Mouse (Mus musculus) inflammation-experienced regulatory T-cells, adult 6 months (primary cell): ENCODE data around the gene Kdsr. TPM values are rescaled to one million over a fixed set of nuclear protein-coding genes. Genes with fewer than 3 reads are reported as not detected.
"Not testable (repeated sequence)": the region's sequence is repeated elsewhere in the genome, so short reads cannot be mapped to it uniquely, and the experiment has no call there.

Experiments used
- ATAC-seq: one replicate; pipeline ENCODE4 v1.8.0; 2017
- polyA plus RNA-seq, 3 experiments: library from polyadenylated mRNA; unstranded; fragments of 100-300 nt; shearing (Covaris generic); gene quantifications; one replicate each; pipeline ENCODE4 v1.2.1; 2017

The Kdsr gene
- polyA plus RNA-seq, 3 experiments from 2014 or later: 23.5 to 28.7 (median 24.2) TPM

DNA sequence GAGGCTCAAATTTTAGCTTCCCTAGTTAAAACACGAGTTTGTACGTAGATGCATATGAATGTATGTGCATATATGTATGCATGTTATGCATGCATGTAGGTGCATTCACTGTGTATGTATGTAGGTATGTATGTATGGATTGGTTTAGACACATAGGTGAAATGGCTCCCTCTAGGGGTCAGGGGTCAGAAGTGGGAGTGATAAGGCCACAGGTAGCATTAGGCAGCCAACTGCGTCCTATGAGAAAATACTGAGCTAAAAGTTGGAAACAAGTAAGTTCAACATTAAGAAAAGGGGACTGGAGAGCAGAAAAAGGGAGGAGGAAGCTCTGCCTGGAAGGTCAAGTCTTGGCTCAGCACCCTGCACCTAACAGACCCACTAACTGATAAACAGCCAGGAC lies 21.4 kb downstream of the Kdsr start:
- ATAC-seq: peak; percentile 71

DNA sequence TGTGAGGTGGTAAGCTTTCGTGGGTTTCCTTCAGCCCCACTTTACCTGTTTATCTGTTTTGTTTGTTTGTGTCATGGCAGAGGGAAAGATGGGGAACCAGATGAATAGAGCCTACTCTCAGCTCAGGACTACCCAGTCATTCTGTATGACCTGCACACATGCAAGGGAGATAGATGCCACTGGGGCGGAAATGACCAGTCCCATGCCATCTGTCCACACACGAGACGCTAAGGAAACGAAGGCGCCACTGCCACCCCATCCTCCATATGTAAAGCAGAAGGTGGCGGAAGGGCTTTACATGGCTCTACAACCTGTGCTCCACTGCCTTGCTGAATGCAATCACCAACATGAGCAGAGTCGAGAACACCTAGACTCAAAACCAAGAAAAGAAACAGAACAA lies 23.3 kb downstream of the Kdsr start:
- no peak for ATAC-seq

DNA sequence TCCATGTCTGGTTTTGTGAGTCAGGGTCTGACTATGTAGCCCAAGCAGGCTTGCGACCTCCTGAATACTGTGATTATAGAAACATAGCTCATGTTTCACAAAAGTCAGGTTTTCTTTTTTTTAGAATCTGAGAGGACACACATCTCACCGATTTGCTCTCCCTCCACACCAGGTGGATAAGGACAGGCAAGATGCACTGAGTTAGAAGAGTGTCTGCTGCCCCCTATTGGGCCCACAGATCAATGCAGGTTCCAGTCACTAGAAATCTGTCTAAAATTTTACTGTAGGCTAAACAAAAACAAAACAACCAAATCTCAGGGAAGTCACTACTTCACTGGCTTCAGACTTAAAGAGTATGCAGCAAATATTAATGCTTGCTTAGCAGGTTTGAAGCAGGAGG lies 23.9 kb downstream of the Kdsr start:
- ATAC-seq: peak; percentile 71

DNA sequence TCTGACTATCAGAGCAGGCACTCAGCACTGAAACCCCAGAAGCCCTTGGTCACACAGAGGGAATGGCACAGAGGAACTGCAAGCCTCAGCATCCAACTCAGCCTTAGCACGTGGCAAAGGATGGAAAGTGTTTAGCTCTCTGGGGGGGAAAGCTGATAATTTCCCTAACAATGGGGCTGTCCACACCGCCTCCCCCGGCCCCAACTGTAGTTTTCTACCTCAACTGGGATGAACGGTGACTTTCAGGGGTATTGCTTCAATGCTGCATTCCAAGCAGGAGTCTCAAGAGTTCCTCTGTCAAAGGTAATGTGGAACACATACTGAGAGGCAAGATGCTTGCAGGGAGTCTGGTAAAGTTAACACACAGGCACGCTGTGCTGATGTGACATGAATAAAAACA lies 37.5 kb downstream of the Kdsr start:
- no peak for ATAC-seq

DNA sequence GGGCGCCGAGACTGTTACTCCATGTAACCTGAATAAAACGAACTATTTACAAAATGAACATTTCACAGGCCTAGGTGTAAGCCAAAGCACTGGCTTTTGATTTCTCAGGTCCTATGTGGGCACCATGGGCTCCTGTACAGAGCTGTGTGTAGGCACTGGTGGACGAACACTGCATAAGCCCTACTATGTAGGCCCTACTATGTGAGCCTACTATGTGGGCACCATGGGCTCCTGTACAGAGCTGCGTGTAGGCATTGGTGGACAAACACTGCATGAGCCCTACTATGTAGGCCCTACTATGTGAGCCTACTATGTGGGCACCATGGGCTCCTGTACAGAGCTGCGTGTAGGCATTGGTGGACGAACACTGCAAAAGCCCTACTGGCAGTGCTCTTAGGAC lies 41.8 kb downstream of the Kdsr start:
- not testable (repeated sequence) for ATAC-seq

DNA sequence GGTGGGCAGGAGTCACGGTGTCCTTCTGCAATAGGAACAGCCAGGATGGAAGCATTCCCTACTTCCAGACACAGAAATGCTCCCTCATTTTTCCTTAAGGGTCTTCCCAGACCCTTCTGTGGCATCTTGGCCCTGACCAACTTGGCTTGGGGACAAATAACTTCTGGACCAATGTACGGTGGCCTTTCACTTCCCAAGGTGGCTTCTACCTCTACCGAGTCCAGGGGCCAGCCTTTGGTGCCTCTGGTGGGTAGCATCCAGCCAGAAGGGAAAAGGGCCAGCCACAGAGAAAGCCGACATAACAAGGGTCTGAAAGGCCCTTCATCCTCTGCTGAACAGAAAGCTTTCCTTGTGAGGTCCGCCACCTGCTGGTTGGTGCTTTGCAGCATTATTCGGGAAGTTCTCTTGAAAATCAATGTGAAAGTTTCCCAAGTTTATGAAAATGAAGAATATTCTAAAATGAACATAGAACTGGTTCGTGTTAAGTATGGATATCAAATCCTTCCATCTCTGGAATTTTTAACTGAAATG lies 42.4 kb downstream of the Kdsr start:
- no peak for ATAC-seq

DNA sequence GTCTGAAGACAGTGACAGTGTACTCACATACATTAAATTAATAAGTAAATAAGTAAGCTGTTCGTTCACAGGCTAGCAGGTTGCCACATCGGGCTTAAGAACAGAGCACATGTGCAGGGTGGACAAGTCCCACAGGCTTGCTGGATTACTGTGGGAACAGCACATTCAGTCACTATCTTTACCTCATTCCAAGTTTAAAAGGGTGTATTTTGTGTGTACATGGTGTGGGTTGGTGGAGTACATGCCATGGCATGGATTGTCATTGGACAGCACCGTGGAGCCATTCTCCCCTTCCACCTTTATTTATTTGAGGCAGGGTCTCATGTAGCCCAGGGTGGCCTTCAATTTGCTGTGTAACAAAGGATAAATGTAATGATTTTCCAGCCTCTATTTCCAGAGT lies 43.4 kb downstream of the Kdsr start:
- no peak for ATAC-seq

DNA sequence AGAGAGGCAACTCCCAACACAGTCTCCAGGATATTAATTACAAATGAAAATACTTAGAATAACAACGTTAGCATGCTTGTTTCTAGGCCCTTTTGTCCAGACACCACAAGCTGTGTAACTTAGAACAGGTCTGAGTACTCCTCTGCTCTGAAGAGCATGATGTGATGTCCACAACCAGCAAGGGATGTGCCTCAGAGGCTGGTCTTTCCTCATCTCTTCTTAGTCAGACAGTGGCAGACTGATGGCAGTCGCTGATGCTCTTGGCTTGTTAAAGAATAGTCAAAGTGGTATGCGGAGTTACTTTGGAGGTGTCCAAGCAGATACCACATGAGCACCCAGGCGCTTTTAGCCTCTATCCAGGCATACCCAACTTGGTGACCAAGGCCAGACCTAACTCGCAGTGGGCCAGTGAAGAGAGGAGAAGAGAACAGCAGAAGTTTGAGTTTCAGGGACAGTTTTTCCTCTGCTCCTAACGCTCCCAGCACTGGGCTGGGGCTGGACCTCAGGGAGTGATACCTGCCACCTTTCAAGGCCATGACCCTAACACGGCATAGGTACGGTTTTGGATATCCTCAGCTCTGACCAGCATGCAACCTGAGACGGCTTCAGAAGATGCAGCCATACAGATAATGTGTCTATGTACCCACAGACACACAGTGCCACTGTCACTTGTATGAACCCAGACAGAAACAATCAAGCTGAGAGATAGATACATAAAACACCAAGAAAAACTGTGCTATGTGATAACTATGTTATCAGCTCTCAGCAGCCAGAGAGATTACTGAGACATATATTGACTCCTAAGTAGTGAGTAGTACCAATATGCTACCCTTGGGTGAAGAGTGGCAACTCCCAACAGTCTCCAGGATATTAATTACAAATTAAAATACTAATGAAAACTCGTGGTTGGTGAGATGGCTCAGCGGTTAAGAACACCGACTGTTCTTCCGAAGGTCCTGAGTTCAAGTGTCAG lies 44.1 kb downstream of the Kdsr start:
- ATAC-seq: no peak

DNA sequence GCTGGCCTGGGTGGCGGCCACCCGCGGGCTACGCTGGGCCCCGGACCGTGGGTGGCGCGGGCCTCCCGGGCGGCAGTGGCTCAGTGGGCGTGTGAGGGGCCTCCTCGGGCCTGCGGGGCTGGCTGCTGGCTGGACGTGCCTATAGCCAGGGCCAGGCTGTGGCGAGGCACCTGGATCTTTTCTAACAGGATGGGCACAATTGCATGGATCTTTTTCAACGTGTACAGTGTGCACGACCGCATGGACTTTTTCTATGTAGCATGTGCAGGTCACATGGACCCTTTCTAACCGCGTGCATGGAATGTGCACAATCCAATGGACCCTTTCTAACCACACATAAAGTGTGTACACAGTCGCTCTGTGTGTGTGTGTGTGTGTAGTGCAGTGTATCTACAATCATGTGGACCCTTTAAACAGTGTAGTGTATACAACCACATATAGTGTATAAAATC lies 45.0 kb downstream of the Kdsr start:
- ATAC-seq: peak; percentile 10

DNA sequence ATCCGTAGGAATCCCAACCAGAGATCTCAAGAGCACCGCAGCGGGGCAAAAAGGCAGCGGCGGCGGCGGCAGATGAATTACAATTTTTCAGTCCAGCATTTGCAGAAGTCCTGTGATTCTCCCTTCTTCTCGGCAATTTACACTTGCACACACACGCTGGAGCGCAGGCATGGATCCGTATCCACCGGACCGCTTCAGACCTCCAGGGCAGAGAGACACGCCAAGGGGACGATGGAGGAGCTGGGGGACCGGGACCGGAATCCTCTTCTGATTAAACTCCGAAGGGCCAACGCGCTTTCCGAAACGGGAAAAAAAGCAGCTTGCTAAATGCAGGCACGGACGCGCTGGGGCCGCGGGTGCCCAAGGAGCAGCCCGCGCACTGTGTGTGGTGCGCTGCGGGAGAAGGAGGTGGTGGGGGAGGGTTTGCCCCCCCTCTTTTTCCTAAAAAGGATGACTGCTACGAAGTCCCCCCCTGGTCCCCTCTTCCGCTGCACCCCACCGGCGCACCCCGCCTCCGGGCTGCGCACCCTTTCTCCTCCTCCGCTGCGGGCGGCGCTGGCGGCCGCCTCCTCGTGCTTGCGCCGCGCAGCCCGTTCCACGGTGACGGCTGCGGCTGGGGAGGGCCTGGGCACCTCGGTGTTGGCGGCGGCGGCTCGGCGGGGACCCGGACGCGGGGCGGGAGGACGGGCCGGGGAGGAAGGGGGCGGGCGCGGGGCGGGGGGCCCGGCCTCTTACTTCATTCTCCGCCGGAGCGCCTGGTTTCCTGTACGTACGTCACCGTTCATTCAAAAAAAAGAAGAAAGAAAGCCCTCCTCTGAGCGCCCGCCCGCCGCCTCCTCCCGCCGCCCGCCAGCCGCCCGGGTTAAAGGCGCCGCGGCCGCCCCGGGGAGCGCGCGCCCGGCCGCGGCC lies 45.7 kb downstream of the Kdsr start, which contains the start of gene Bcl2:
Gene Bcl2, minus strand, starts transcription at position 654 of the 909 bp plus-strand sequence.
- ATAC-seq: peak; percentile 67

DNA sequence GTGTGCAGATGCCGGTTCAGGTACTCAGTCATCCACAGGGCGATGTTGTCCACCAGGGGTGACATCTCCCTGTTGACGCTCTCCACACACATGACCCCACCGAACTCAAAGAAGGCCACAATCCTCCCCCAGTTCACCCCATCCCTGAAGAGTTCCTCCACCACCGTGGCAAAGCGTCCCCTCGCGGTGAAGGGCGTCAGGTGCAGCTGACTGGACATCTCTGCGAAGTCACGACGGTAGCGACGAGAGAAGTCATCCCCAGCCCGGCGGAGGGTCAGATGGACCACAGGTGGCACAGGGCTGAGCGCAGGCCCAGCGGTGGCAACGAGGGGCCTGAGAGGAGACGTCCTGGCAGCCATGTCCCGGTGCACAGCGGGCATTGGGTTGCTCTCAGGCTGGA lies 47.2 kb downstream of the Kdsr start:
- ATAC-seq: peak; percentile 48

DNA sequence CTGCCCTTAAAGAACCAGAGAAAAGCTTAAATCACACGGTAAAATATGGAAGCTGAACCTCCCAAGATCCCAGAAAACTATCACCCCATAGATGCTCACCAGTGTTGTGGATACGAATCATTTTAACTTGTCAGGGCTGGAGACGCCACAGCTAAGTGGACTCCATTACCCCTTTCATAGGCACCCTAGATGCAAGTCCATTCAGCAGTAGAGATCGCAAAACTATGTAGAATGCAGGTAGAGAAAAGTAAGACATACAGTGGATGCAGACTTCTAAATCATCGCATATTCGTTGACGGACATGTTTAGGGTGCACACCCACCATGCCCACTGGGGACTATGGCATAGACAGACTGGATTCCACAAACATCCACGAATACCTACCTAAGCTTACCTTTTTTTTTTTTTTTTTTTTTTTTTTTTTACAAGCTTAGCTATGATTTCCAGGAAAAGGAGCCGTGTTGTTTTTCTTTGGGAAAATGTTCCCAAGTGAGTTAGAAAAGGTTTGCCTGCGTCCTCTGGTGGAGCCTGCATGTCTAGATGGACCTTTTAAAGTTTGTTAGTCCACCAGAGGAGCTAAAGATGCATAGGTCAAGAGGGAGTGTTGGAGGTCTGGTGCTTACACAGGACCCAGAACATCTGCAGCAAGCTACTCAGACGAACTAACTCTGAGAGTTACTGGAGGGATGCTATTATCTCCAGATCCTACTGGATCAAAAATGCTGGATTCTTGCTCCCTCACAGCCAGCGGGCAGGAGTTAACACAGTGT lies 48.0 kb downstream of the Kdsr start:
- no peak for ATAC-seq

DNA sequence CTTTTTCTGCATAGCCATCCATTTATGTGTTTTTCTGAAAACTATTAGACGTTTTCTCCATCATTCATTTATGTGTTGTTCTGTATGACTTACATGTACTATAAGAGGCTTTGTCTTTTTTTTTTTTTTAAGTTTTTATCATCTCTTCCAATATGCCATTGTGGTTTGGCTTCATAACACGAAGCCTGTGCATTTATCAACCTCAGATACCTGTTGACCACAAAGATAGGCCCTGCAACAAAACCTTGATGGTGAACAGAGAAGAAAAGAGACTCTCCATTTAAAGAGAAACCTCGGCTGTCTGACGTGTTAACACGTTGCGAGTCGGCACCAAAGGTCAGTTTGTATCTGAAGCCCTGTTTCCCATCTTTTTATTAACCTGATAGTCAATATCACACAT lies 49.3 kb downstream of the Kdsr start:
- ATAC-seq: no peak

DNA sequence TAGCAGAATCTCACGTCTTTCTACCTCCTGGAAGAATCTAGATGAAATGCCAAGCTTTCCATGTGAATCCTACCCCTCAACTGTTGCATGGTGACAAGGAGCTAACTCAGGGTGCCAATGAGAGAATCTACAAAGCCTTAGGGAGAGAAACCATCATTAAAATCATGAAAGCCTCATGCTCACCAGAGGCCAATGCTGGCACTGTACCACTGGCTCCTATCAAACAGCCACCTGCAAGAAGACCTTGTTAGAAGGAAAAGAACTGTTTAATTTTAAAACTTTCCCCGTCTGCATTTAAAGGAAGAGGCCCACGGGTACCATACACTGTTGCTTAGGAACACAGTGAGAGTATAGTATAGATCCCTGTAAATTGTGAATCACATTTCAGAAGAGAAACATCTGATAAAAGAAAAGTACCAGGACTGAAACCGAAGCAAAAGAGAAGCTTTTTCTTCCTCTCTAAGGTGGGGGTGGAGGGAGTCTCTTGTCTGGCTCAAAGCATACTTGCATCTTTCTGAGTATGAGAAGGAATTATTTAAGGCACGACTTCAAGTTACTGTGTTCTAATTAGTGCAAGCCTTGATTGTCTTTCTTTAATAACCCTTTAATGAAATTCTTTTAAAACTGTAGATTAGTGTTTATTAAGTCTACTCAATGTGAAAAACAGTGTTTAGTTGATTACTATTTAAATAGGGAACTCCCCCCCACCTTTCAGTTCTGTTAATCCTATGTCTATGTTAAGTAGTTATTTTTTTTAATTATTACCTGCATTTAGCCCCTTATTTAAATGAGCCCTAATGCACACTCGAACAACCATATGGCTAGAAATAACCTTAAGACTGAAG lies 52.3 kb downstream of the Kdsr start:
- ATAC-seq: peak; percentile 6

DNA sequence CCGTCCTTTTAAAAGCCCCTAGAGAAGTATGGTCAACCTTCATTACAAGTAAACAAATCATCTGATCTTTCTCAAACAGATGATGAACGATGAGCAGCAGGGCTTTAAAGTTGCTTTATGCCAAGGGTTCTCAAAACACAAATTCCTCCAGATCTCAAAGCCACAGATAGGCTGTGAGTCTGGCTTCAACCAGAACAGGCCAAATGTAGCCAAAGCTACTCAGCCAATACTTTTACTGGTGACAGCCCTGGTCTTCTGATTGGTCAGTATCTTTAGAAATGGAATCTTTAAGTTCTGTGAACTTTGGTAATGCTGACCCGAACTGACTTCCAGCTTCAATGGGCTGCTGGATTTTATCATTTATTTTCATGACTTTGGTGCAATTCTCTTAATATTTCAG lies 56.3 kb downstream of the Kdsr start:
- no peak for ATAC-seq

DNA sequence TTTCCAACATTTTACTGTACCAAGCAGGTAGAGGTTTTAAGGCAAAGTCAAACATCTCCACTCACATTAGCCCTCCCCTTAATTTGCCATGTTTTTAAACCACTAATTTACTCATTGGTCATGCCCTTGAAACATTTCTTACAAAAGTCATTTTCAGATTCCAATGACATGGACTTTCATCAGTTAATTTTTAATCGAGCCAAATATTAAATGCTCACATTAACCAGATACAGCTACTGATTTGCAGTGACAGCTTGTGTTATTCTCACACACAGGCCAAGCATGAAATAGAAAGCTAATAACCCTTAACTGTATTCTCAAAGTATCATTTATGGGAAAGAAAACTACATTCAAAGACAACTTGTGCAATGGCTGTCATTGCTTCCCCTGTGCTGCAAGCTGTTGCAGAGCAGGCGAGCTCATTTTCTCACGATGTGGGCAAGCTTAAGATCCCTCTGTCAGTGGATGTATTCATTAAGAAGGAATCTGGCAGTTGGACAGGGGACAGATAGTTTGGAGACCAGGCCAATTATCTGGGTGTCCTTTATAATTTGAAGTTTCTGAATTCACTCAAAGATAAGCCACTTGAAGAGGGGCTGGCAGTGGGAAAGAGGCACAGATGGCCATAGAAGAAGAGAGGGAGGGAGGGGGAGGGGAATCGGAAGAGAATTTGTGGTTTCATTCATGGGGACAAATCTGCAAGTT lies 56.9 kb downstream of the Kdsr start:
- no peak for ATAC-seq

DNA sequence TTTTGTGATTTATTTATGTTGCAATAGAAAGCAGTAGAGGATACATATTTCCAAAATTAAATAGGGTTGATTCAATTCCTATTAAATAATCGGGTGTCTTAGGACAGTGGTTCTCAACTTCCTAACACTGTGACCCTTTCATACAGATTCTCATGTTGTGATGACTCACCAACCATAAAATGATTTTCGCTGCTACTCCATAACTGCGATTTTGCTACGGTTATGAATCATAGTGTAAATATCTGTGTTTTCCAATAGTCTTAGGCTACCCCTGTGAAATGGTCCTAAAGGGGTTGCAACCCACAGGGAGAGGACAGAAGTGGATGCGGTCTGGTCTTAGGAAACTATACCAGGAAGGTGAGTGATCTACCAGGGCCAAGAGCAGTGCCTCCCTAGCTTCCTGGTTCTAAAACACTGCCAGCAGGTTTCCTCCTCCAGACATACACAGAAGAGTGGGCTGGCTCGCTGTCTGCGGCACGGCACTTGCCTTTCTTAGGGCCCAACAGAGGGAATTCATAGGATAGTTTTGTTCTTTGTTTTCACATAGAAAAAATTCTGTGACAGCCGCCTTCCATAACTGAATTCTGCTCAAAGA lies 58.9 kb downstream of the Kdsr start:
- peak; percentile 62 for ATAC-seq

DNA sequence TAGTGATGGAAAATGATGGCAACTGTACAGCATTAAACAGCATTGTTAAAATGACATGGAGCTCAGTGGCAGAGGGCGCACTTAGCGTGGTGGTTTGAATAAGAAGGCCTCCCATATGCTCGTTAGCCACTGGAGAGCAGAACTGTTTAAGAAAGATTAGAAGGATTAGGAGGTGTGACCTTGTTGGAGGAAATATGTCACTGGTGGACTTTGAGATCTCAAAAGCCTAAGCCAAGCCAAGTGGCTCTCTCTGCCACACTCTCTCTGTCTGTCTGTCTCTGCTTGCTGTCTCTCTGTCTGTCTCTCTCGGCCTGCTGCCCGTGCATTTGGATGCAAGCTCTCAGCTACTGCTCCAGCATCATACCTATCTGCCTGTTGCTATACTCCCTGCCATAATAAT lies 63.1 kb downstream of the Kdsr start:
- no peak for ATAC-seq

DNA sequence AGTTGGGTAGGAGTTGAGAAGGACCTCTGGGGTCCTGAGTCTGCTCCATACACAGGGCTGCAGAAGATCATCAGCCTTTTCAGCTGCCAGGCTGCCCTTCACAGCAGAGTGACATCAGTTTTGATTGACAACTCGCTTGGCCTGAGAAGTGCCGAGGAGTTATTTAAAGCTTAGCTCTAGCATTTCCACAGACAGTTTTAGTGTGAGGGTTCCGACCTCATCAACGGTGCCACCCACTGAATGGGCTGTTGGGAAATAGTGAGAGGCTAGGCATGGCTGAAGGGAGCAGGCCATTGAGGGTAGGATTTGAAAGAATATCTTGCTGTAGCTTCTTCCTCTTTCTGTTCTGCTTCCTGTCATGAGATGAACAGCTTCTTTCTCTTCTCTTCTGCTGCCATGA lies 63.9 kb downstream of the Kdsr start:
- no peak for ATAC-seq

DNA sequence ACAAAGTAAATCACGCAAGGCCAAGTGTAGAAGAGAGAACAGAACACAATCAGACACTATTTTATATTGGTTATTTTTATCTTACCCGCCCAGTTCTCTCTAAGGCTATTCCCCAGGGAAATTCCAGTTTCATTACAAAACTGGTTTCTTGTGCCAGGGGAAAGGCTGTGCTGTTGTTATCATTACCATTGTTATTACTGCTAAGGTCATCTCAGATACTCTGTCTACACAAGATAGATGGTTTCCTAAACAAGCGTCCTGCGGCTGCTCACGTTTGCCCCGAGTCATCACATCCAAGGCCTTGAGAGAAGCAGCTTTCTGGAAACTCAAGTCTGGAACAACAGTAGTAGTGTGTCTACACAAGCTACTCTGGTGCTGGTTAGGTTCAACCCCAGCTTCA lies 65.2 kb downstream of the Kdsr start:
- no peak for ATAC-seq
